Mouse (Mus musculus): ENCODE measurements around the gene Syt7.

GRCm38 (mm10) chr19:10404911-10405310, 16.0 kb downstream of the Syt7 start:
- TF ChIP-seq ZC3H11A (IDR thresholded peaks at IDR 0.05; ENCODE audit: low read depth, low read length) (no peak), NELFE (IDR thresholded peaks at IDR 0.05; ENCODE audit: low read depth, low read length) (no peak), E2F4 (IDR thresholded peaks at IDR 0.05; ENCODE audit: insufficient replicate concordance, low read depth, low read length) (no peak), POLR2AphosphoS2 (IDR thresholded peaks at IDR 0.05; ENCODE audit: low read depth, low read length) (no peak), ZMIZ1 (IDR thresholded peaks at IDR 0.05; ENCODE audit: low read depth, low read length) (no peak), POLR2A (IDR thresholded peaks at IDR 0.05; ENCODE audit: low read depth, low read length) (no peak), UBTF (IDR thresholded peaks at IDR 0.05; ENCODE audit: low read depth, low read length) (no peak), TCF12 (IDR thresholded peaks at IDR 0.05; ENCODE audit: low read depth, low read length) (no peak), MAFK (IDR thresholded peaks at IDR 0.05; ENCODE audit: insufficient replicate concordance, low read length) (no peak), ZNF384 (IDR thresholded peaks at IDR 0.05; ENCODE audit: low read depth, low read length) (no peak), CTCF (conservative IDR thresholded peaks at IDR 0.05 in 1 of 2, IDR thresholded peaks at IDR 0.05 in 1 of 2; ENCODE audit: low read depth in 2 of 2, low read length in 2 of 2) (no peak)

All from CH12.LX (cell line).